Mouse (Mus musculus): ENCODE results near the gene Haspin.

Haspin gene

GRCm38 (mm10) chr11:73137591-73138501 is at the start of gene Haspin:
TSS of gene Haspin (minus strand) at chr11:73138294.
- DNase-seq (ENCODE audit: low spot score in 2 of 2) = peak; percentile 87 to 90

GRCm38 (mm10) chr11:73187231-73187630 is 49.1 kb upstream of the Haspin start:
- no peak for DNase-seq (ENCODE audit: low spot score in 2 of 2)

- DNase-seq (ENCODE audit: low spot score in 2 of 2) = no peak
These were observed 48.0 kb upstream of the Haspin start for GRCm38 (mm10) chr11:73185872-73186615.

GRCm38 (mm10) chr11:73177895-73178294 is 39.8 kb upstream of the Haspin start:
- no peak for DNase-seq (ENCODE audit: low spot score in 2 of 2)

GRCm38 (mm10) chr11:73177509-73177875 is 39.4 kb upstream of the Haspin start:
- DNase-seq (ENCODE audit: low spot score in 2 of 2) = peak; percentile 77 to 87

- peak; percentile 90 to 95 for DNase-seq (ENCODE audit: low spot score in 2 of 2)
These were observed 38.8 kb upstream of the Haspin start, which contains the start of the genes Emc6 and Tax1bp3 for GRCm38 (mm10) chr11:73176608-73177508. TSS of gene Emc6 (minus strand) at chr11:73177037. TSS of gene Tax1bp3 (plus strand) at chr11:73177083.

- DNase-seq (ENCODE audit: low spot score in 2 of 2) = no peak
These were observed 38.1 kb upstream of the Haspin start for GRCm38 (mm10) chr11:73176186-73176585.

- peak; percentile 35 to 60 for DNase-seq (ENCODE audit: low spot score in 2 of 2)
These were observed 37.5 kb upstream of the Haspin start for GRCm38 (mm10) chr11:73175612-73176011.

- peak in 1 of 2 experiments; percentile 62 for DNase-seq (ENCODE audit: low spot score in 2 of 2)
These were observed 34.1 kb upstream of the Haspin start for GRCm38 (mm10) chr11:73172186-73172585.

- DNase-seq (ENCODE audit: low spot score in 2 of 2) = peak in 1 of 2 experiments; percentile 51
These were observed 31.1 kb upstream of the Haspin start for GRCm38 (mm10) chr11:73169231-73169630.

GRCm38 (mm10) chr11:73168576-73168975 is 30.5 kb upstream of the Haspin start:
- no peak for DNase-seq (ENCODE audit: low spot score in 2 of 2)

- no peak for DNase-seq (ENCODE audit: low spot score in 2 of 2)
These were observed 30.0 kb upstream of the Haspin start for GRCm38 (mm10) chr11:73168071-73168470.

GRCm38 (mm10) chr11:73162284-73162683 is 24.2 kb upstream of the Haspin start:
- no peak for DNase-seq (ENCODE audit: low spot score in 2 of 2)

GRCm38 (mm10) chr11:73161616-73162015 is 23.5 kb upstream of the Haspin start:
- no peak for DNase-seq (ENCODE audit: low spot score in 2 of 2)

- no peak for DNase-seq (ENCODE audit: low spot score in 2 of 2)
These were observed 22.7 kb upstream of the Haspin start for GRCm38 (mm10) chr11:73160811-73161200.

GRCm38 (mm10) chr11:73159957-73160810 is 22.1 kb upstream of the Haspin start, which contains the start of gene P2rx5:
TSS of gene P2rx5 (plus strand) at chr11:73160421.
- no peak for DNase-seq (ENCODE audit: low spot score in 2 of 2)

GRCm38 (mm10) chr11:73155071-73155470 is 17.0 kb upstream of the Haspin start:
- DNase-seq (ENCODE audit: low spot score in 2 of 2) = no peak

GRCm38 (mm10) chr11:73148209-73148608 is 10.1 kb upstream of the Haspin start:
- no peak for DNase-seq (ENCODE audit: low spot score in 2 of 2)

- no peak for DNase-seq (ENCODE audit: low spot score in 2 of 2)
These were observed 8.9 kb upstream of the Haspin start for GRCm38 (mm10) chr11:73146975-73147365.

Measured in urinary bladder, postnatal 36 days (tissue).